Mouse (Mus musculus) heart, embryonic 16.5 days (tissue): ENCODE data around the gene Chic1. TPM values are rescaled to one million over a fixed set of nuclear protein-coding genes. Genes with fewer than 3 reads are reported as not detected.

ENCODE experiments used
- ATAC-seq: fragments of 200-750 bp; cut with Nextera tagmentation; replicated peaks from 2 replicates; pipeline ENCODE4 v1.8.0; 2017; ENCODE audit warnings: moderate number of reproducible peaks; ENCODE audit not compliant: insufficient read depth, low FRiP score; ENCODE audit errors: extremely low read depth
- H3K27ac ChIP-seq: fragments of 300-500 bp; sonication (generic); 2 replicates; pipeline ENCODE4 v1.5.1; 2014; ENCODE audit warnings: mild to moderate bottlenecking, low read length, control low read depth, moderate library complexity
- H3K27me3 ChIP-seq: fragments of 300-500 bp; sonication (generic); 2 replicates; pipeline ENCODE4 v1.6.1; 2014; ENCODE audit warnings: low read length, mixed read lengths; ENCODE audit not compliant: control insufficient read depth, insufficient read depth
- H3K36me3 ChIP-seq: fragments of 300-500 bp; sonication (generic); 2 replicates; pipeline ENCODE4 v1.6.1; 2014; ENCODE audit not compliant: control insufficient read depth, insufficient read depth
- H3K4me1 ChIP-seq: fragments of 300-500 bp; sonication (generic); 2 replicates; pipeline ENCODE4 v1.6.1; 2014; ENCODE audit warnings: low read length, mixed read lengths; ENCODE audit not compliant: control insufficient read depth, insufficient read depth
- H3K4me2 ChIP-seq: fragments of 300-500 bp; sonication (generic); 2 replicates; pipeline ENCODE4 v1.6.1; 2014; ENCODE audit warnings: low read depth, mild to moderate bottlenecking, control low read depth, low read length
- H3K4me3 ChIP-seq: fragments of 300-500 bp; sonication (generic); 2 replicates; pipeline ENCODE4 v1.5.1; 2014; ENCODE audit warnings: mild to moderate bottlenecking, control low read depth, low read length
- H3K9ac ChIP-seq: fragments of 300-500 bp; sonication (generic); 2 replicates; pipeline ENCODE4 v1.6.1; 2014; ENCODE audit warnings: low read length, control low read depth
- H3K9me3 ChIP-seq: fragments of 300-500 bp; sonication (generic); replicated peaks from 2 replicates; pipeline ENCODE4 v1.6.1; 2016; ENCODE audit warnings: low read length; ENCODE audit not compliant: control insufficient read depth
- WGBS: fragments of 180-500 bp; shearing (Covaris S2); extraction: QIAGEN DNeasy Blood & Tissue Kit; methylation state at CpG from one replicate; pipeline ENCODE4 v1.1.7; 2014; 5-methylcytosine and 5-hydroxymethylcytosine counted together
- polyA plus RNA-seq: library from polyadenylated mRNA; unstranded; fragments of >200 nt; fragmentation: Nextera tagmentation; extraction: Ambion mirVana; gene quantifications from 2 replicates; pipeline ENCODE4 v1.2.1, GENCODE M21; 2015

Gene Chic1
- 1.8 and 1.9 TPM in 2 replicates for polyA plus RNA-seq

- Histone ChIP-seq H3K27ac (no peak within 1 kb of the TSS), H3K36me3 (no peaks in the 10 kb centered on the region), H3K9ac (peak within 1 kb of the TSS; percentile 68), H3K4me3 (peak within 1 kb of the TSS; percentile 66), H3K27me3 (peaks cover 35% of the 10 kb centered on the region), H3K4me2 (peak within 1 kb of the TSS; percentile 73), H3K9me3 (no peaks in the 10 kb centered on the region), H3K4me1 (peaks cover 2% of the 10 kb centered on the region; the same call in 1 of the 2 replicates)
- WGBS = 8% methylated on average over 34 of the region's 34 CpGs
- peak; percentile 87 for ATAC-seq
Measured at GRCm38 (mm10) chrX:103356287-103356686, at the start of gene Chic1. Chic1 (plus strand) TSS chrX:103356476.

GRCm38 (mm10) chrX:103308262-103308661 is 48.0 kb upstream of the Chic1 start:
- H3K9ac ChIP-seq = no peak overlapping the region
- ATAC-seq = no peak
- H3K27ac ChIP-seq = no peak overlapping the region
- peaks cover 19% of the 10 kb centered on the region for H3K27me3 ChIP-seq
- 76% methylated on average over 1 of the region's 1 CpGs for WGBS
- H3K4me1 ChIP-seq = no peaks in the 10 kb centered on the region
- no peak overlapping the region for H3K4me3 ChIP-seq
- H3K9me3 ChIP-seq = no peaks in the 10 kb centered on the region
- H3K4me2 ChIP-seq = no peak overlapping the region
- no peaks in the 10 kb centered on the region for H3K36me3 ChIP-seq

- ATAC-seq = no peak
Measured at GRCm38 (mm10) chrX:103311723-103312122, 44.6 kb upstream of the Chic1 start.

GRCm38 (mm10) chrX:103314146-103314545 is 42.1 kb upstream of the Chic1 start:
- H3K4me1 ChIP-seq = no peaks in the 10 kb centered on the region
- H3K4me3 ChIP-seq = no peak overlapping the region
- 74% methylated on average over 6 of the region's 6 CpGs for WGBS
- no peaks in the 10 kb centered on the region for H3K36me3 ChIP-seq
- peaks cover 40% of the 10 kb centered on the region for H3K27me3 ChIP-seq
- no peak overlapping the region for H3K4me2 ChIP-seq
- ATAC-seq = no peak
- no peak overlapping the region for H3K27ac ChIP-seq
- H3K9me3 ChIP-seq = no peaks in the 10 kb centered on the region
- H3K9ac ChIP-seq = no peak overlapping the region

More at GRCm38 (mm10) chrX:103311723-103312122, 44.6 kb upstream of the Chic1 start:
- H3K9ac ChIP-seq = no peak overlapping the region
- 82% methylated on average over 3 of the region's 3 CpGs for WGBS
- H3K4me3 ChIP-seq = no peak overlapping the region
- no peak overlapping the region for H3K27ac ChIP-seq
- no peaks in the 10 kb centered on the region for H3K9me3 ChIP-seq
- H3K27me3 ChIP-seq = peaks cover 21% of the 10 kb centered on the region
- H3K4me1 ChIP-seq = no peaks in the 10 kb centered on the region
- no peaks in the 10 kb centered on the region for H3K36me3 ChIP-seq
- H3K4me2 ChIP-seq = no peak overlapping the region

- Histone ChIP-seq H3K9ac (no peak within 1 kb of the TSS), H3K4me1 (no peaks in the 10 kb centered on the region), H3K27me3 (peaks cover 65% of the 10 kb centered on the region), H3K9me3 (no peaks in the 10 kb centered on the region), H3K4me2 (peak within 1 kb of the TSS; percentile 37; the same call in 1 of the 2 replicates), H3K27ac (no peak within 1 kb of the TSS), H3K36me3 (no peaks in the 10 kb centered on the region), H3K4me3 (0 out of 2 replicates have a peak within 1 kb of the TSS, but pooled peaks have one; percentile 10)
- no peak for ATAC-seq
- 16% methylated on average over 13 of the region's 13 CpGs for WGBS
Measured at GRCm38 (mm10) chrX:103321146-103321545, 35.1 kb upstream of the Chic1 start, which contains the start of gene Cdx4. Cdx4 (plus strand) TSS chrX:103321398.

GRCm38 (mm10) chrX:103325900-103326299 is 30.4 kb upstream of the Chic1 start:
- no peaks in the 10 kb centered on the region for H3K36me3 ChIP-seq
- no peak overlapping the region for H3K27ac ChIP-seq
- no peak overlapping the region for H3K4me2 ChIP-seq
- 64% methylated on average over 3 of the region's 3 CpGs for WGBS
- H3K4me1 ChIP-seq = no peaks in the 10 kb centered on the region
- peaks cover 56% of the 10 kb centered on the region for H3K27me3 ChIP-seq
- H3K9me3 ChIP-seq = no peaks in the 10 kb centered on the region
- no peak overlapping the region for H3K9ac ChIP-seq
- no peak overlapping the region for H3K4me3 ChIP-seq
- ATAC-seq = no peak

GRCm38 (mm10) chrX:103329386-103329785 is 26.9 kb upstream of the Chic1 start:
- Histone ChIP-seq H3K36me3 (no peaks in the 10 kb centered on the region), H3K4me1 (no peaks in the 10 kb centered on the region), H3K27ac (no peak overlapping the region), H3K4me3 (no peak overlapping the region), H3K4me2 (no peak overlapping the region), H3K9me3 (no peaks in the 10 kb centered on the region), H3K27me3 (peaks cover 33% of the 10 kb centered on the region), H3K9ac (no peak overlapping the region)
- WGBS = 56% methylated on average over 8 of the region's 8 CpGs
- ATAC-seq = no peak

- 44% methylated on average over 5 of the region's 5 CpGs for WGBS
- no peak for ATAC-seq
Measured at GRCm38 (mm10) chrX:103331125-103331858, 25.0 kb upstream of the Chic1 start.

GRCm38 (mm10) chrX:103341369-103342113 is 14.7 kb upstream of the Chic1 start:
- WGBS = 55% methylated on average over 3 of the region's 3 CpGs
- H3K4me3 ChIP-seq = no peak overlapping the region
- ATAC-seq = no peak
- H3K27me3 ChIP-seq = peaks cover 4% of the 10 kb centered on the region; the same call in 1 of the 2 replicates
- H3K9me3 ChIP-seq = no peaks in the 10 kb centered on the region
- no peak overlapping the region for H3K27ac ChIP-seq
- H3K4me1 ChIP-seq = no peaks in the 10 kb centered on the region
- H3K9ac ChIP-seq = no peak overlapping the region
- no peaks in the 10 kb centered on the region for H3K36me3 ChIP-seq
- no peak overlapping the region for H3K4me2 ChIP-seq

More at GRCm38 (mm10) chrX:103331125-103331858, 25.0 kb upstream of the Chic1 start:
- no peak overlapping the region for H3K4me3 ChIP-seq
- H3K36me3 ChIP-seq = no peaks in the 10 kb centered on the region
- H3K4me2 ChIP-seq = no peak overlapping the region
- no peaks in the 10 kb centered on the region for H3K4me1 ChIP-seq
- H3K27ac ChIP-seq = no peak overlapping the region
- no peaks in the 10 kb centered on the region for H3K9me3 ChIP-seq
- H3K9ac ChIP-seq = no peak overlapping the region
- H3K27me3 ChIP-seq = peaks cover 26% of the 10 kb centered on the region
